ENCODE assay signal across 9 mouse cellular contexts in genomic region chr7:141755831-141756230, GRCm38 (mm10). TPM values are rescaled to one million over a fixed set of nuclear protein-coding genes. Genes with fewer than 3 reads are reported as not detected.
DNase-seq lines count a peak whose midpoint lies in the region; ATAC-seq lines count a peak whose summit lies in the region.
"Had no signal": no experiment of that assay in that cellular context is flagged by ENCODE, and none has a peak within 500 bp of the region (broad histone marks: within the 10 kb centered on the region; RNA-seq: fewer than 3 reads in every experiment).

No protein-coding gene starts in this region.

- H3K9me3 ChIP-seq in intestine, embryonic 14.5 days (ENCODE audit: control insufficient read depth, low read length) = no peaks in the 10 kb centered on the region
- no peaks in the 10 kb centered on the region for H3K9me3 ChIP-seq in intestine, embryonic 15.5 days
- H3K9me3 ChIP-seq in embryonic facial prominence, embryonic 14.5 days (ENCODE audit: control insufficient read depth, low read length) = no peaks in the 10 kb centered on the region
- H3K9me3 ChIP-seq in kidney, embryonic 14.5 days (ENCODE audit: control insufficient read depth, low read length) = no peaks in the 10 kb centered on the region

- WGBS in intestine, embryonic 14.5 days = 51% methylated on average over 4 of the region's 4 CpGs
- WGBS in intestine, embryonic 15.5 days = 44% methylated on average over 4 of the region's 4 CpGs
- WGBS in embryonic facial prominence, embryonic 14.5 days = 50% methylated on average over 4 of the region's 4 CpGs
- WGBS in kidney, embryonic 14.5 days = 50% methylated on average over 4 of the region's 4 CpGs

- H3K36me3 ChIP-seq in intestine, embryonic 14.5 days (ENCODE audit: control insufficient read depth, insufficient read depth, low read length) = no peaks in the 10 kb centered on the region
- H3K36me3 ChIP-seq in intestine, embryonic 15.5 days = no peaks in the 10 kb centered on the region
- no peaks in the 10 kb centered on the region for H3K36me3 ChIP-seq in embryonic facial prominence, embryonic 14.5 days (ENCODE audit: control insufficient read depth, insufficient read depth, low read length)
- H3K36me3 ChIP-seq in kidney, embryonic 14.5 days (ENCODE audit: control insufficient read depth, insufficient read depth, low read length) = no peaks in the 10 kb centered on the region

- no peak overlapping the region for H3K9ac ChIP-seq in intestine, embryonic 14.5 days (ENCODE audit: low read length)
- H3K9ac ChIP-seq in intestine, embryonic 15.5 days = no peak overlapping the region
- H3K9ac ChIP-seq in embryonic facial prominence, embryonic 14.5 days (ENCODE audit: low read depth, low read length) = no peak overlapping the region
- H3K9ac ChIP-seq in kidney, embryonic 14.5 days (ENCODE audit: low read depth, low read length) = no peak overlapping the region

- no peak overlapping the region for H3K4me2 ChIP-seq in intestine, embryonic 14.5 days (ENCODE audit: low read length)
- no peak overlapping the region for H3K4me2 ChIP-seq in intestine, embryonic 15.5 days (replicated peaks)
- no peak overlapping the region for H3K4me2 ChIP-seq in embryonic facial prominence, embryonic 14.5 days (ENCODE audit: low read depth, low read length)
- no peak overlapping the region for H3K4me2 ChIP-seq in kidney, embryonic 14.5 days (replicated peaks; ENCODE audit: low read depth, low read length)

- peak; percentile 87 for DNase-seq in intestine, embryonic 14.5 days (ENCODE audit: low spot score)
- peak; percentile 53 for DNase-seq in adrenal gland, postnatal 25 days
- DNase-seq in embryonic facial prominence, embryonic 14.5 days (ENCODE audit: low spot score) = peak; percentile 71
- peak; percentile 72 for DNase-seq in liver
- DNase-seq in ovary, adult 18-20 months (ENCODE audit: low spot score) = peak; percentile 13
- DNase-seq in thymus, postnatal 14 days = peak; percentile 57

- H3K4me3 ChIP-seq in intestine, embryonic 14.5 days (ENCODE audit: low read depth, low read length) = no peak overlapping the region
- H3K4me3 ChIP-seq in intestine, embryonic 15.5 days (replicated peaks) = no peak overlapping the region
- H3K4me3 ChIP-seq in embryonic facial prominence, embryonic 14.5 days (ENCODE audit: low read depth, low read length) = no peak overlapping the region
- H3K4me3 ChIP-seq in kidney, embryonic 14.5 days (ENCODE audit: low read length) = no peak overlapping the region

- H3K4me1 ChIP-seq in intestine, embryonic 14.5 days (replicated peaks; ENCODE audit: control insufficient read depth, insufficient read depth, low read length) = no peaks in the 10 kb centered on the region
- H3K4me1 ChIP-seq in intestine, embryonic 15.5 days (replicated peaks) = no peaks in the 10 kb centered on the region
- H3K4me1 ChIP-seq in embryonic facial prominence, embryonic 14.5 days (ENCODE audit: control insufficient read depth, insufficient read depth, low read length) = no peaks in the 10 kb centered on the region
- H3K4me1 ChIP-seq in kidney, embryonic 14.5 days (ENCODE audit: control insufficient read depth, insufficient read depth, low read length) = no peaks in the 10 kb centered on the region

- H3K27me3 ChIP-seq in intestine, embryonic 14.5 days (replicated peaks; ENCODE audit: control insufficient read depth, insufficient read depth, low read length) = no peaks in the 10 kb centered on the region
- H3K27me3 ChIP-seq in intestine, embryonic 15.5 days (replicated peaks) = no peaks in the 10 kb centered on the region
- H3K27me3 ChIP-seq in embryonic facial prominence, embryonic 14.5 days (replicated peaks; ENCODE audit: control insufficient read depth, insufficient read depth, low read length) = no peaks in the 10 kb centered on the region
- no peaks in the 10 kb centered on the region; the same call in 1 of the 2 replicates for H3K27me3 ChIP-seq in kidney, embryonic 14.5 days (ENCODE audit: control insufficient read depth, insufficient read depth, low read length)

- ATAC-seq in intestine, embryonic 14.5 days (replicated peaks; ENCODE audit: low FRiP score, low TSS enrichment, low read depth) = 0 out of 2 replicates have a peak, but pooled peaks have one; percentile 40
- ATAC-seq in intestine, embryonic 15.5 days = no peak; the same call in 1 of the 2 replicates
- ATAC-seq in embryonic facial prominence, embryonic 14.5 days (ENCODE audit: low read depth) = no peak
- ATAC-seq in kidney, embryonic 14.5 days (ENCODE audit: low FRiP score, low TSS enrichment) = peak; percentile 60; the same call in 1 of the 2 replicates

- H3K27ac ChIP-seq in intestine, embryonic 14.5 days (ENCODE audit: low read depth) = no peak overlapping the region
- H3K27ac ChIP-seq in intestine, embryonic 15.5 days = no peak overlapping the region
- H3K27ac ChIP-seq in embryonic facial prominence, embryonic 14.5 days (replicated peaks; ENCODE audit: low read depth, low read length) = no peak overlapping the region
- H3K27ac ChIP-seq in kidney, embryonic 14.5 days (ENCODE audit: low read depth, low read length) = no peak overlapping the region

RNA-seq across cellular contexts. Expression of gene Muc5ac, which starts 32.9 kb away (rescaled TPM):
- polyA plus RNA-seq in intestine, embryonic 14.5 days (2014; fragmentation: Nextera tagmentation; extraction: Ambion mirVana) = not detected in 2 replicates
- 0.03 TPM in 1 of 2 replicates, not detected in the other for polyA plus RNA-seq in intestine, embryonic 15.5 days (2015; fragmentation: Nextera tagmentation; extraction: Ambion mirVana)
- total RNA-seq in adrenal gland, postnatal 25 days (2021) = not detected in 2 replicates
- polyA plus RNA-seq in embryonic facial prominence, embryonic 14.5 days (2014; fragmentation: Nextera tagmentation; extraction: Ambion mirVana) = 0.03 and 0.04 TPM in 2 replicates
- not detected in 2 replicates for polyA plus RNA-seq in kidney, embryonic 14.5 days (2014; fragmentation: Nextera tagmentation; extraction: Ambion mirVana)
- total RNA-seq: gastrocnemius, postnatal 4 days had no signal

Comparison
In these comparisons a context has a peak if more than half of its experiments do, and no peak if none do; other contexts are left out.
1. ATAC-seq: peak in intestine, embryonic 14.5 days (single experiment) and kidney, embryonic 14.5 days (single experiment); none in intestine, embryonic 15.5 days (single experiment) and embryonic facial prominence, embryonic 14.5 days (single experiment).
2. DNase-seq: peak in every context shown above with its lines; median percentile 87 in intestine, embryonic 14.5 days; 72 in liver; 71 in embryonic facial prominence, embryonic 14.5 days; 57 in thymus, postnatal 14 days; 53 in adrenal gland, postnatal 25 days; 13 in ovary, adult 18-20 months.